Mouse (Mus musculus) gastrocnemius, postnatal 25 days (tissue): ENCODE results near the gene Elmod3. TPM values are rescaled to one million over a fixed set of nuclear protein-coding genes. Genes with fewer than 3 reads are reported as not detected.

Experiments
- DNase-seq: peaks from one replicate; pipeline ENCODE4 v3.0.0; 2022
- total RNA-seq, 2 experiments: library from RNA; stranded (reverse); gene quantifications; 1 replicate in 1 of 2; 2 replicates in 1 of 2; pipeline ENCODE4 v1.2.3; 2021

The Elmod3 gene
- total RNA-seq, 2 experiments from 2014 or later = 8.6 to 9.3 TPM

- DNase-seq = no peak
These were observed 16.9 kb upstream of the Elmod3 start for GRCm38 (mm10) chr6:72615151-72615550.

- no peak for DNase-seq
These were observed 12.0 kb upstream of the Elmod3 start for GRCm38 (mm10) chr6:72610261-72610660.

- no peak for DNase-seq
These were observed 10.5 kb upstream of the Elmod3 start for GRCm38 (mm10) chr6:72608662-72609184.

- no peak for DNase-seq
These were observed 9.5 kb upstream of the Elmod3 start for GRCm38 (mm10) chr6:72607676-72608075.

GRCm38 (mm10) chr6:72607060-72607459 lies 8.8 kb upstream of the Elmod3 start:
- no peak for DNase-seq

- no peak for DNase-seq
These were observed 5.9 kb upstream of the Elmod3 start for GRCm38 (mm10) chr6:72604066-72604465.

GRCm38 (mm10) chr6:72601732-72602131 lies 3.5 kb upstream of the Elmod3 start:
- peak; percentile 61 for DNase-seq

- DNase-seq = no peak
These were observed 2.6 kb upstream of the Elmod3 start for GRCm38 (mm10) chr6:72600771-72601170.

- DNase-seq = no peak
These were observed 2.0 kb upstream of the Elmod3 start for GRCm38 (mm10) chr6:72600216-72600615.

GRCm38 (mm10) chr6:72598791-72599557 lies 761 bp upstream of the Elmod3 start:
- DNase-seq = peak; percentile 25

GRCm38 (mm10) chr6:72597083-72597874 lies 934 bp downstream of the Elmod3 start:
- DNase-seq = no peak

GRCm38 (mm10) chr6:72593914-72594313 lies 4.3 kb downstream of the Elmod3 start:
- DNase-seq = no peak

GRCm38 (mm10) chr6:72593011-72593803 lies 5.0 kb downstream of the Elmod3 start:
- DNase-seq = peak; percentile 82

GRCm38 (mm10) chr6:72590111-72590510 lies 8.1 kb downstream of the Elmod3 start:
- DNase-seq = no peak

- no peak for DNase-seq
These were observed 9.9 kb downstream of the Elmod3 start for GRCm38 (mm10) chr6:72588307-72588706.

- DNase-seq = no peak
These were observed 11.5 kb downstream of the Elmod3 start for GRCm38 (mm10) chr6:72586701-72587100.

GRCm38 (mm10) chr6:72584154-72584553 lies 14.1 kb downstream of the Elmod3 start:
- no peak for DNase-seq

GRCm38 (mm10) chr6:72583211-72583839 lies 14.9 kb downstream of the Elmod3 start:
- no peak for DNase-seq

GRCm38 (mm10) chr6:72581625-72582382 lies 16.4 kb downstream of the Elmod3 start:
- DNase-seq = peak; percentile 60

GRCm38 (mm10) chr6:72576041-72576440 lies 22.2 kb downstream of the Elmod3 start:
- DNase-seq = no peak

- no peak for DNase-seq
These were observed 26.4 kb downstream of the Elmod3 start for GRCm38 (mm10) chr6:72571826-72572225.
